Mouse (Mus musculus): ENCODE data around the gene Scn1a.

- no peak for TF ChIP-seq CTCF (conservative IDR thresholded peaks at IDR 0.05; ENCODE audit: low read length)
- no peak for TF ChIP-seq POU5F1 (IDR thresholded peaks at IDR 0.05; ENCODE audit: borderline replicate concordance, low read length)
- no peak for TF ChIP-seq NANOG (IDR thresholded peaks at IDR 0.05; ENCODE audit: borderline replicate concordance, low read length)
These were observed 219.7 kb downstream of the Scn1a start for GRCm38 (mm10) chr2:66220954-66221353.

Measured in E14TG2a.4 (cell line).